Mouse (Mus musculus): ENCODE measurements around the gene She.
A peak's percentile ranks its signal among the peaks of the same experiment; 100 is the strongest.
"Not testable (repeated sequence)": the region's sequence is repeated elsewhere in the genome, so short reads cannot be mapped to it uniquely, and the experiment has no call there.

Gene She

GRCm38 (mm10) chr3:89830815-89831591 is at the start of gene She:
She (plus strand) TSS chr3:89831370.
- DNase-seq = peak; percentile 44

GRCm38 (mm10) chr3:89781640-89782039 is 49.5 kb upstream of the She start:
- no peak for DNase-seq

- peak; percentile 87 for DNase-seq
Observed at GRCm38 (mm10) chr3:89784991-89785753, 46.0 kb upstream of the She start.

- no peak for DNase-seq
Observed at GRCm38 (mm10) chr3:89786275-89786674, 44.9 kb upstream of the She start.

- DNase-seq = no peak
Observed at GRCm38 (mm10) chr3:89788680-89789352, 42.4 kb upstream of the She start.

- DNase-seq = no peak
Observed at GRCm38 (mm10) chr3:89794616-89795015, 36.6 kb upstream of the She start.

GRCm38 (mm10) chr3:89795746-89796145 is 35.4 kb upstream of the She start:
- DNase-seq = no peak

GRCm38 (mm10) chr3:89796358-89796757 is 34.8 kb upstream of the She start:
- no peak for DNase-seq

GRCm38 (mm10) chr3:89798518-89798917 is 32.7 kb upstream of the She start:
- DNase-seq = no peak

- no peak for DNase-seq
Observed at GRCm38 (mm10) chr3:89799476-89799875, 31.7 kb upstream of the She start.

- DNase-seq = not testable (repeated sequence)
Observed at GRCm38 (mm10) chr3:89800078-89800477, 31.1 kb upstream of the She start.

GRCm38 (mm10) chr3:89800774-89801506 is 30.2 kb upstream of the She start:
- no peak for DNase-seq

GRCm38 (mm10) chr3:89801507-89801847 is 29.7 kb upstream of the She start:
- DNase-seq = peak; percentile 25

- no peak for DNase-seq
Observed at GRCm38 (mm10) chr3:89802876-89803275, 28.3 kb upstream of the She start.

GRCm38 (mm10) chr3:89805179-89805578 is 26.0 kb upstream of the She start:
- no peak for DNase-seq

GRCm38 (mm10) chr3:89806751-89807150 is 24.4 kb upstream of the She start:
- no peak for DNase-seq

- DNase-seq = no peak
Observed at GRCm38 (mm10) chr3:89807171-89807570, 24.0 kb upstream of the She start.

GRCm38 (mm10) chr3:89807881-89808280 is 23.3 kb upstream of the She start:
- no peak for DNase-seq

GRCm38 (mm10) chr3:89808638-89809037 is 22.5 kb upstream of the She start:
- no peak for DNase-seq

GRCm38 (mm10) chr3:89810841-89811240 is 20.3 kb upstream of the She start:
- DNase-seq = no peak

GRCm38 (mm10) chr3:89812166-89812565 is 19.0 kb upstream of the She start:
- DNase-seq = no peak

GRCm38 (mm10) chr3:89814051-89814450 is 17.1 kb upstream of the She start:
- DNase-seq = no peak

- DNase-seq = peak; percentile 64
Observed at GRCm38 (mm10) chr3:89817056-89817455, 14.1 kb upstream of the She start.

Data from kidney, adult 18-20 months (tissue).